Mouse (Mus musculus): ENCODE measurements at regions not wholly inside any gene's neighbourhood (a gene's known extent, or its start where the extent isn't known, plus 50 kb on each side); places are given as distances from the start of the nearest gene placed in this dataset.

DNA sequence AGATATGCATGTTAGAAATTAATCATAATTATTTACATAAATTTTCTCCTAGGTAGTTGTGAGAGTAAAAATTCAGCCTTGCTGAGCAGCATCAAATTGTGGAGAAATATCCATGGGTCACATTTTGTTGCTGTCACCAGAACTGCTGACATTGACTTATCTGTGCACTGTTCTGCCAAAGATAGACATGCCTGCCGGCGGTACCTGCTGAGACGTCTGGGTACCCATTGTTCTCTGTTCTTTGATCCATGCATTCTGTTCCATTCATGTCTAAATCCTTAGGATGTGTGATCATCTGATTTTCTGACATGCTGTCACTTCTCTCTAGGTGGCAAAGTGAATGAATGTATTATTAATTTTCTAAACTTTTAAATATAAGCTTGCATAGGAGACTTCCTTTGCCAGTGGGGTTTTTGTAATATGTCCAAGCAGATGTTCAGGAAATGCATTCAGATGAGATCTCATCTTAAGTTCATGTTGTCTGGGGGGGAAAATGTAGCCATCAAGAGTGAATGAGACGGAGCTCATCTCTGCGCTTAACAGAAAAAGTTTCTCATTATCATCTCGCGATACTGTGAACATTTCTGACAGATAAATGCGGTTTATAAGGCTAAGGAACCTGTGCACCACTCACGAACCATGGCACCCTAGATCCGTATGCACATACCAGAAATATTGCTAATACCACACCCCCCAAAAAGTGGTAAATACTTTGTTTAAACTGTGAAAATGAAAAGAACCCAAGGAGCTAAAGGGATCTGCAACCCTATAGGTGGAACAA, 391.0 kb upstream of the Slitrk5 start:
- no peak overlapping the region for H3K9ac ChIP-seq (ENCODE audit: insufficient read depth, low read depth, low read length, poor library complexity, severe bottlenecking)
- no peaks in the 10 kb centered on the region for H3K4me1 ChIP-seq (ENCODE audit: control insufficient read depth in 2 of 2, insufficient read depth in 2 of 2, low read length in 2 of 2, poor library complexity in 1 of 2)
- TF ChIP-seq CHD2 (IDR thresholded peaks at IDR 0.05; ENCODE audit: low read depth, low read length) (no peak), ZC3H11A (IDR thresholded peaks at IDR 0.05; ENCODE audit: borderline replicate concordance, low read depth, low read length) (no peak), ZNF384 (IDR thresholded peaks at IDR 0.05; ENCODE audit: low read depth, low read length) (no peak), HCFC1 (IDR thresholded peaks at IDR 0.05; ENCODE audit: borderline replicate concordance, insufficient read depth, low read length) (no peak), MAFK (IDR thresholded peaks at IDR 0.05; ENCODE audit: insufficient read depth, low read depth, low read length) (no peak)
- in situ Hi-C loops (cut with MboI; ENCODE audit: low sequenced_read_pairs in 2 of 2, unreplicated experiment in 2 of 2), result no loop called here
- no peak overlapping the region for H3K27ac ChIP-seq (ENCODE audit: insufficient read depth, low read depth, low read length, poor library complexity, severe bottlenecking)
- no peaks in the 10 kb centered on the region for H3K9me3 ChIP-seq (ENCODE audit: control insufficient read depth, insufficient read depth, low read depth, low read length)
- DNase-seq (ENCODE audit: low read depth, low spot score), result no peak
- no peak overlapping the region for H3K4me3 ChIP-seq (ENCODE audit: insufficient read depth in 1 of 2, low read depth in 1 of 2, low read length in 2 of 2, poor library complexity in 1 of 2, severe bottlenecking in 1 of 2)
- H3K36me3 ChIP-seq (ENCODE audit: control insufficient read depth, insufficient read depth, low read length, poor library complexity, severe bottlenecking), result no peaks in the 10 kb centered on the region

DNA sequence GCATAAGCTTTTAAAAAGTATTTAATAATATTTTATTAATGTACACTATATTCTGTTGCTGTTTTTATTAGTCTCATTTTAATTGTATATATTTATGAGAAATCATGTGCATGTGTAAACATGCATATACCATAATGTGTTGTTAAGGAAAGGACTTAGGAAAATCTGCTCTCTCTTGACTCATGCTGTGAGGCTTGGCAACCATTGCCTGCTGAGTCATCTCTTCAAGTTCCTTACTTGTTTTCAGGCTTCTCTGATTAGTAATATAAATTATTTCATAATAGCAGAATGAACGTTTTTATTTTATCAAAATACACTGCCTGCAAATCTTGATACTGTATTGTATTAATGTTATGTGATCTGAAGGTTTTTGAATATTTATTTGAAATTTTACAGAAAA, 388.9 kb upstream of the Slitrk5 start:
- Histone ChIP-seq H3K4me3 (ENCODE audit: insufficient read depth in 1 of 2, low read depth in 1 of 2, low read length in 2 of 2, poor library complexity in 1 of 2, severe bottlenecking in 1 of 2) (no peak overlapping the region), H3K27ac (ENCODE audit: insufficient read depth, low read depth, low read length, poor library complexity, severe bottlenecking) (no peak overlapping the region), H3K9ac (ENCODE audit: insufficient read depth, low read depth, low read length, poor library complexity, severe bottlenecking) (no peak overlapping the region), H3K36me3 (ENCODE audit: control insufficient read depth, insufficient read depth, low read length, poor library complexity, severe bottlenecking) (no peaks in the 10 kb centered on the region), H3K4me1 (ENCODE audit: control insufficient read depth in 2 of 2, insufficient read depth in 2 of 2, low read length in 2 of 2, poor library complexity in 1 of 2) (no peaks in the 10 kb centered on the region), H3K9me3 (ENCODE audit: control insufficient read depth, insufficient read depth, low read depth, low read length) (no peaks in the 10 kb centered on the region)
- in situ Hi-C loops (cut with MboI; ENCODE audit: low sequenced_read_pairs in 2 of 2, unreplicated experiment in 2 of 2), result no loop called here
- DNase-seq (ENCODE audit: low read depth, low spot score), result no peak
- no peak for TF ChIP-seq CHD2 (IDR thresholded peaks at IDR 0.05; ENCODE audit: low read depth, low read length)
- TF ChIP-seq ZNF384 (IDR thresholded peaks at IDR 0.05; ENCODE audit: low read depth, low read length), result no peak
- no peak for TF ChIP-seq ZC3H11A (IDR thresholded peaks at IDR 0.05; ENCODE audit: borderline replicate concordance, low read depth, low read length)
- TF ChIP-seq MAFK (IDR thresholded peaks at IDR 0.05; ENCODE audit: insufficient read depth, low read depth, low read length), result no peak
- no peak for TF ChIP-seq HCFC1 (IDR thresholded peaks at IDR 0.05; ENCODE audit: borderline replicate concordance, insufficient read depth, low read length)

GRCm38 (mm10) chr14:111295521-111295920, 379.4 kb upstream of the Slitrk5 start:
- H3K27ac ChIP-seq (ENCODE audit: insufficient read depth, low read depth, low read length, poor library complexity, severe bottlenecking), result no peak overlapping the region
- H3K4me1 ChIP-seq (ENCODE audit: control insufficient read depth in 2 of 2, insufficient read depth in 2 of 2, low read length in 2 of 2, poor library complexity in 1 of 2), result no peaks in the 10 kb centered on the region
- no peaks in the 10 kb centered on the region for H3K9me3 ChIP-seq (ENCODE audit: control insufficient read depth, insufficient read depth, low read depth, low read length)
- DNase-seq (ENCODE audit: low read depth, low spot score), result no peak
- H3K9ac ChIP-seq (ENCODE audit: insufficient read depth, low read depth, low read length, poor library complexity, severe bottlenecking), result no peak overlapping the region
- H3K4me3 ChIP-seq (ENCODE audit: insufficient read depth in 1 of 2, low read depth in 1 of 2, low read length in 2 of 2, poor library complexity in 1 of 2, severe bottlenecking in 1 of 2), result no peak overlapping the region
- no peak for TF ChIP-seq ZNF384 (IDR thresholded peaks at IDR 0.05; ENCODE audit: low read depth, low read length)
- no peak for TF ChIP-seq ZC3H11A (IDR thresholded peaks at IDR 0.05; ENCODE audit: borderline replicate concordance, low read depth, low read length)
- TF ChIP-seq MAFK (IDR thresholded peaks at IDR 0.05; ENCODE audit: insufficient read depth, low read depth, low read length), result no peak
- no peak for TF ChIP-seq CHD2 (IDR thresholded peaks at IDR 0.05; ENCODE audit: low read depth, low read length)
- no peak for TF ChIP-seq HCFC1 (IDR thresholded peaks at IDR 0.05; ENCODE audit: borderline replicate concordance, insufficient read depth, low read length)
- in situ Hi-C loops (cut with MboI; ENCODE audit: low sequenced_read_pairs in 2 of 2, unreplicated experiment in 2 of 2), result no loop called here
- H3K36me3 ChIP-seq (ENCODE audit: control insufficient read depth, insufficient read depth, low read length, poor library complexity, severe bottlenecking), result no peaks in the 10 kb centered on the region

- H3K27ac ChIP-seq (ENCODE audit: insufficient read depth, low read depth, low read length, poor library complexity, severe bottlenecking), result no peak overlapping the region
- H3K4me1 ChIP-seq (ENCODE audit: control insufficient read depth in 2 of 2, insufficient read depth in 2 of 2, low read length in 2 of 2, poor library complexity in 1 of 2), result no peaks in the 10 kb centered on the region
- no peak overlapping the region for H3K9ac ChIP-seq (ENCODE audit: insufficient read depth, low read depth, low read length, poor library complexity, severe bottlenecking)
- in situ Hi-C loops (cut with MboI; ENCODE audit: low sequenced_read_pairs in 2 of 2, unreplicated experiment in 2 of 2), result no loop called here
- no peak for DNase-seq (ENCODE audit: low read depth, low spot score)
- H3K36me3 ChIP-seq (ENCODE audit: control insufficient read depth, insufficient read depth, low read length, poor library complexity, severe bottlenecking), result no peaks in the 10 kb centered on the region
- H3K9me3 ChIP-seq (ENCODE audit: control insufficient read depth, insufficient read depth, low read depth, low read length), result no peaks in the 10 kb centered on the region
- no peak for TF ChIP-seq MAFK (IDR thresholded peaks at IDR 0.05; ENCODE audit: insufficient read depth, low read depth, low read length)
- no peak for TF ChIP-seq ZC3H11A (IDR thresholded peaks at IDR 0.05; ENCODE audit: borderline replicate concordance, low read depth, low read length)
- TF ChIP-seq ZNF384 (IDR thresholded peaks at IDR 0.05; ENCODE audit: low read depth, low read length), result no peak
- TF ChIP-seq HCFC1 (IDR thresholded peaks at IDR 0.05; ENCODE audit: borderline replicate concordance, insufficient read depth, low read length), result no peak
- TF ChIP-seq CHD2 (IDR thresholded peaks at IDR 0.05; ENCODE audit: low read depth, low read length), result no peak
- no peak overlapping the region for H3K4me3 ChIP-seq (ENCODE audit: insufficient read depth in 1 of 2, low read depth in 1 of 2, low read length in 2 of 2, poor library complexity in 1 of 2, severe bottlenecking in 1 of 2)
Observed at GRCm38 (mm10) chr14:111297796-111298195, 377.1 kb upstream of the Slitrk5 start.

Measured in ES-E14 (cell line).